ENCODE assay signal across 34 mouse cellular contexts in the genomic region with DNA sequence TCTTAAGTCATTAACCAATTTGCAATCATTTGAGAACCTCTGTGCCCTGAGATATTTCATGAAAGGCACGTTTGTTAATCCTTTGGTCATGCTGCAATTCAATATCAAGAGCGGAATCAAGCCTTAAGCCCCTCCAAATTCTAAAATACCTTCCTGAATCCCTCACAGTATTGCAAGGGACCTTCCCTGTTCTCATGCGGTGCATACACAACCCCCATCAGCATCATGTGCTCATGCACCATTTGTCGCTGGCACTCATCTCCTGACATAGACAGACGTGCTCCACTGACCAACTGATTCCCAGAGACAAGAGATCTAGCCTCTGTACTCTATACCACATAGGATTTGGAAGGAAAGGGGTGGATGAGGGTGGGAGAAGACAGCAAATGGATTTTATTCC.
"Had no signal": no experiment of that assay in that cellular context is flagged by ENCODE, and none has a peak within 500 bp of the region (broad histone marks: within the 10 kb centered on the region; RNA-seq: fewer than 3 reads in every experiment).

No protein-coding gene starts in this region.

- H3K9ac ChIP-seq: heart, embryonic 12.5 days; heart, embryonic 13.5 days; heart, embryonic 15.5 days; hindbrain, embryonic 12.5 days; hindbrain, embryonic 13.5 days; hindbrain, embryonic 14.5 days; hindbrain, embryonic 15.5 days; intestine, embryonic 15.5 days; kidney, embryonic 15.5 days had no signal

- H3K27me3 ChIP-seq: heart, embryonic 12.5 days; heart, embryonic 13.5 days; heart, embryonic 15.5 days; hindbrain, embryonic 12.5 days; hindbrain, embryonic 13.5 days; hindbrain, embryonic 15.5 days; intestine, embryonic 15.5 days had no signal

- H3K4me2 ChIP-seq: heart, embryonic 11.5 days; heart, embryonic 12.5 days; heart, embryonic 13.5 days; heart, embryonic 15.5 days; hindbrain, embryonic 12.5 days; hindbrain, embryonic 13.5 days; hindbrain, embryonic 14.5 days; hindbrain, embryonic 15.5 days; intestine, embryonic 15.5 days; kidney, embryonic 15.5 days had no signal

- DNase-seq: heart, postnatal 10 days; heart, postnatal 14 days; heart, postnatal 36 days; heart, postnatal 4 days; kidney, adult 11 months; kidney, adult 18-20 months; kidney, adult 2 months; kidney, adult 8-10 months; kidney, adult 9 months; kidney, postnatal 10 days; kidney, postnatal 14 days; kidney, postnatal 25 days; kidney, postnatal 36 days; kidney, postnatal 4 days; layer of hippocampus, postnatal 36 days had no signal

- H3K4me1 ChIP-seq: heart, embryonic 10.5 days; heart, embryonic 15.5 days; hindbrain, embryonic 10.5 days; hindbrain, embryonic 12.5 days; hindbrain, embryonic 13.5 days; hindbrain, embryonic 15.5 days; intestine, embryonic 15.5 days; kidney, embryonic 15.5 days had no signal

- H3K4me3 ChIP-seq: heart, embryonic 10.5 days; heart, embryonic 12.5 days; heart, embryonic 13.5 days; heart, embryonic 15.5 days; hindbrain, embryonic 10.5 days; hindbrain, embryonic 12.5 days; hindbrain, embryonic 13.5 days; hindbrain, embryonic 15.5 days; intestine, embryonic 15.5 days; kidney, embryonic 15.5 days; layer of hippocampus, adult 2 months had no signal

- H3K36me3 ChIP-seq: heart, embryonic 10.5 days; heart, embryonic 12.5 days; heart, embryonic 13.5 days; heart, embryonic 15.5 days; hindbrain, embryonic 10.5 days; hindbrain, embryonic 12.5 days; hindbrain, embryonic 13.5 days; hindbrain, embryonic 15.5 days; intestine, embryonic 15.5 days; kidney, embryonic 15.5 days had no signal

- H3K27ac ChIP-seq: heart, embryonic 10.5 days; heart, embryonic 13.5 days; heart, embryonic 15.5 days; hindbrain, embryonic 10.5 days; hindbrain, embryonic 12.5 days; hindbrain, embryonic 13.5 days; hindbrain, embryonic 14.5 days; hindbrain, embryonic 15.5 days; hindbrain, postnatal 0 days; intestine, embryonic 15.5 days; kidney, embryonic 15.5 days; kidney, postnatal 0 days; layer of hippocampus, adult 2 months had no signal

- H3K9me3 ChIP-seq: heart, embryonic 10.5 days; heart, embryonic 12.5 days; heart, embryonic 13.5 days; heart, embryonic 15.5 days; hindbrain, embryonic 10.5 days; hindbrain, embryonic 12.5 days; hindbrain, embryonic 13.5 days; hindbrain, embryonic 15.5 days; intestine, embryonic 15.5 days; kidney, embryonic 15.5 days had no signal

- ATAC-seq: hindbrain, embryonic 16.5 days; hindbrain, postnatal 0 days; inflammation-experienced regulatory T-cells, adult 6 months; intestine, embryonic 15.5 days; intestine, embryonic 16.5 days; intestine, postnatal 0 days had no signal
